Mouse (Mus musculus) cerebellum, adult 9-11 months (tissue): ENCODE results near the gene Tnpo2.
A peak's percentile ranks its signal among the peaks of the same experiment; 100 is the strongest.

Source experiments
- DNase-seq: peaks from one replicate; pipeline ENCODE4 v3.0.0; 2022

Gene Tnpo2

DNA sequence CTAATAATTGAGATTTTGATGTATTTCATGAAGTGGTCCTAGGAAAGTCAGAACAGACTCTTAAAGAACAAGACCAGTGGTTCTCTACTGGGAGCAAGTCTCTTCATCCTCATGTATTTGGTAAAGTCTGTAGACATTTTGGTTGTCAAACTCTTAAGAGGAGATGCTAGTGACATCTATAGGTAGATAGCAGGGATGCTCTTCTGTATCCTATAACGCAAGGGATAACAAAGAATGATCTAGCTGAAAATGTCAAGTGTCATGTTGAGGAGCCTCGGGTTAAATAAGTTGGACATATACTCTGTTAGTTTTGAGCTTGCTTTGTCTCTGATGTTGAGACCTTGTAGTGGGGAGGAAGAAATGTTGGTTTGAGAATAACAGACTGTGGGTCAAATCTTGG lies 8.8 kb upstream of the Tnpo2 start:
- no peak for DNase-seq

DNA sequence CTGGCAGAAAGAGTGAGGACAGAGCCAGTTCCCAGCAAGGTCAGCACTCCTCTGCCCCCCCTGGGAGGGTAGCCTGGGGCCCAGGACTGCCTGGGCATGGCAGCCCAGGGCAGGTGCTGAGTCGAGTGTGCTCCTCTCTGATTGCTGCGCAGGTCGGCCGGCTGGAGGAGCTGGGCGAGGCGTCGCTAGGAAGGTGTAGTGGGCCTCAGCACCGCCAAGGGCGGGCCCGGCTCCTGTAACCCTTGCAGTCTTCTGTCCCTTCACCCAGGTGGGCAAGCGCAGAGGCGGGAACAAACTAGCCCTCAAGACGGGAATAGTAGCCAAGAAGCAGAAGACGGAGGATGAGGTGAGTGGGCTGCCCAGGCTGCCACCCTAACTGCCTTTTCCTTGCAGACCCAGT lies 7.4 kb upstream of the Tnpo2 start:
- DNase-seq = peak; percentile 49

DNA sequence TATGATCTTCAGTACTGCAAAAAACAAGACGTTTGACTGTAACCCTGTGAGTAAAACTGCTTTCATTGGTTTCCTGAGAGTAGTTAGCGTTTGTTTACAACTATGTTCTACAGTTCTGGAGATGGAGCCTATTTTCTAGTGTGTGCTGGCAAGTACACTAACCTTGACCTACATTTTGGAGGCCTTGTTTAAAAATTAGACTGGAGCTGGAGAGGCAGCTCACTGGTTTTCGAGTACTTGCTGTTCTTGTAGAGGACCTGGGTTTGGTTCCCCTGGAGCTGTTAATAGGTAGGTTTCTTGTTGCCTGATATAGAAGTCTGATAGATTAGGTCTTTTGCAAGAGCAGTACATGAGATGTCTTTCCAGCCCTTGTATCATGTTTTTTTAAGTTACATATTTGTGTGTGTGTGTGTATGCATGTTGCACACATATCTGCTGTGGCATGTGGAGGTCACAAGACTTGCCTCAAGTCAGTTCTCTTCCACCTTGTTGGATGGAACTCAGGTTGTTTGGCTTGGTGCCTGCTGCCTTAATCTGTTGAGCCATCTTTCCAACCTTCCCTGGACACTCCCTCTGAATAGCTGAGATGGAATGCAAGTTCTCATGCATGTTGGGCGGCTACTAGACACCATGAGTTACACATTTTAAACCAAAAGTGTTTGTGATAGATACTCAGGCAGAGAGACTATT lies 3.9 kb upstream of the Tnpo2 start:
- no peak for DNase-seq

DNA sequence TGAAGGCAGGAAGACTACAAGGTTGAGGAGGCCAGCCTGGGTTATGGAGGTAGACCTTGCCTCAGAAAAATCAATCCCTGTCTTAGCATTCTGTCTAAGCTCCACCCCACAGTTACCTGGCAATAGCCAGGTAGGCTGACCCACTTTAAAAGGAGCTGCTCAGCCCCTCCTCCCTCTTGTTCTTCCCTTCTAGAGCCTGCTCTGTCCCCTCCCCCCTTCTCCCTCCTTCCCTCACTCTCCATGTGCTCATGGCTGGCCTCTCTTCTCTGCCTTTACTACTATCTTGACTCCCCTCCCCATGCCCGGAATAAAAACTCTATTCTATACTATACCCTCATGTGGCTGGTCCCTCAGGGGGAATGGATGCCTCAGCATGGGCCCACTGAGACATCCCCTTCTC lies 2.8 kb upstream of the Tnpo2 start:
- peak; percentile 48 for DNase-seq

DNA sequence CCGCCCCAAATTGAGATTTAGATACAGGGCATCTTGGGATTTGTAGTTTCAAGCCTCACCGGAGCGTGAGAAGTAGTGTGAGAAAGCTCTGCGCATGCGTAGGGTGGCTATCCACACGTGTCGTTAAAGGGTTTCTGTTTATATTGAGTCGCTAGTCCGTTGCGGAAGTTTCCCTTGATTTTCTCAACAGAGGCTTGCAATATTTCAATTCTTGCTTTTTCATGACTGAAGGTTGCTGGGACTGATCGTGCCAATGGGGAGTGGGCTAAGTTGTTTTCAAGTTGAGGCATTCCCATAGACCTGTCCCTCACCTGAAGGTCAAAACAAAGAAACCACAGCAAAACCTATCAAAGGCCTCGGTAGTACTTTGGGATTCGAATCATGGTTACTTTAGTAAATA lies 2.0 kb upstream of the Tnpo2 start:
- peak; percentile 77 for DNase-seq

DNA sequence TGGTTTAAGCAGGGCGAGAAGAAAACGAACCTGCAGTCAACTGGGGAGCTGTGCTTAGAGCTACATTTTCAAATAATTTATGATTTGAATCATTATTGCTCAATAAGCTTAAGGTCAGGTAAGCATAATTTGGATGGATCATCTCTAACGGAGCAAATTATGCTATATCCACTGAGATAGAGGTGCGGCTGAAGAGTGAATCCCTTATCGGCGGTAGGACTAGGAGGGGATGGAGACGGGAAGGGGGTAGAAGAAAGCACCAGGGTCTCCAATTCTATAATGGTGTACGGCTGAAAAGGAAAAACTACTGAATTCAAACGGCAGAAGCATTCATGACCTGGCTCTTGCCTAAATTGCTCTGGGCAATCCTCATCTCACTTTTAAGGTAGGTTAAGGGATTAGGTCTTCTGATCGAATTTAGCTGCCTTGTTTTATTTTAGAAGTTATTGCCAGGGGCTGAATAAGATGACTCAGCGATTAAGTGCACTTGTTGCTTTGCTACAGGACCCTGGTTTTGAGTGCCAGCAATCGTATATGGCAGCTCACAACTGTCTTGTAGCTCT lies 1.5 kb upstream of the Tnpo2 start:
- peak; percentile 56 for DNase-seq

DNA sequence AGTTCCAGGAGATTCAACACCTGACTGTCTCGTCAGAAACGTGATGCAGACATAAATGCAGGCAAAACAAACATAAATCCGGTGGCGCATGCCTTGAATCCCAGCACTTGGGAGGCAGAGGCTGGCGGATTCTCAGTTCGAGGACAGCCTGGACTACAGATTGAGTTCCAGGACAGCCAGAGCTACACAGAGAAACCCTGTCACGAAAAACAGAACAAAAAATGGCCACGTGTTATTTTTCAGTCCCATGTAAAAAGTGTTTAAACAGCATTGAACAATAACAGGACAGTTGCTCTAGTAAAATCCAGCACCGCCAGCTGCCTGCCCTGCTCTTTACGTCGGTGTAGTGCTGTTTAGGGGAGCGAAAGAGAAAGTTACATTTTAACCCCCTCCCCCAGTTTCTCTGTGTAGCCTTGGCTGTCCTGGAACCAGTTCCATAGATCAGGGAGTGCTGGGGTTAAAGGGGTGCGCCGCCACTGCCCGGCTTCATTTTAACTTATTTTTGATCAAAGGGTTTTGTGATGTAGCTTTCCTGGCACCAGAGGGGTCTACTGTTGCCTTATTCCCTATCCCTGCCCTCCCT lies 896 bp upstream of the Tnpo2 start:
- DNase-seq = peak; percentile 59

DNA sequence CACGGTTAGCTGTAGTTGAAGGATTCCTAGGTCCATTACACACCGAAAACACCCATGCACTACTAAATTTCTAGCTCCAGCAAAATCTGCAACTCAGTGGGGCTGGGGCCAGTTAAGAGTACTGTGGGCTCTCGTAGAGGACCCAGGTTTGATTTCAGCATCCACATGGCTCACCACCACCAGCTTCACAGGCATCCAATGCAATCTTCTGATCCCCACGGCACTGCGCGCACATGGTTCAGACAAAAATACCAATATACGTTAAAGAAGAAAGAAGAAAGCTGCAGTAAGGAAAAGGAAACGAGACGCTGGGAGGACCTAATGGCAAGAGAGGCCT lies 366 bp upstream of the Tnpo2 start:
- no peak for DNase-seq

DNA sequence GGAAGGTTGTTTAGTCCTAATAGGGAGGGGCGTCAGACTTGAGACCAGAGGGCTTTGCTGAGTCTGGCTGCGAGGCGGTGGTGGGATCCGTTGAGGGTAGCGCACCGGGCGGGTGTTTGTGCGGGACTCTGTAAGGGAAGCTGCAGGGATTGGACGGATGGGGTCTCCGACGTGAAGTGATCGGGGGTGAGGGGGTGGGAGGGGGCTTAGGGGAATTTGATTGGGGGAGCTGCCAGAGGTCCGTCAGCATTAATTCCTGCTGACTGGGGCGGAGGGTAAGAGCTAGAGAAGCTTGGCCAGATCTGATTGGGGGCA lies 608 bp downstream of the Tnpo2 start:
- no peak for DNase-seq

DNA sequence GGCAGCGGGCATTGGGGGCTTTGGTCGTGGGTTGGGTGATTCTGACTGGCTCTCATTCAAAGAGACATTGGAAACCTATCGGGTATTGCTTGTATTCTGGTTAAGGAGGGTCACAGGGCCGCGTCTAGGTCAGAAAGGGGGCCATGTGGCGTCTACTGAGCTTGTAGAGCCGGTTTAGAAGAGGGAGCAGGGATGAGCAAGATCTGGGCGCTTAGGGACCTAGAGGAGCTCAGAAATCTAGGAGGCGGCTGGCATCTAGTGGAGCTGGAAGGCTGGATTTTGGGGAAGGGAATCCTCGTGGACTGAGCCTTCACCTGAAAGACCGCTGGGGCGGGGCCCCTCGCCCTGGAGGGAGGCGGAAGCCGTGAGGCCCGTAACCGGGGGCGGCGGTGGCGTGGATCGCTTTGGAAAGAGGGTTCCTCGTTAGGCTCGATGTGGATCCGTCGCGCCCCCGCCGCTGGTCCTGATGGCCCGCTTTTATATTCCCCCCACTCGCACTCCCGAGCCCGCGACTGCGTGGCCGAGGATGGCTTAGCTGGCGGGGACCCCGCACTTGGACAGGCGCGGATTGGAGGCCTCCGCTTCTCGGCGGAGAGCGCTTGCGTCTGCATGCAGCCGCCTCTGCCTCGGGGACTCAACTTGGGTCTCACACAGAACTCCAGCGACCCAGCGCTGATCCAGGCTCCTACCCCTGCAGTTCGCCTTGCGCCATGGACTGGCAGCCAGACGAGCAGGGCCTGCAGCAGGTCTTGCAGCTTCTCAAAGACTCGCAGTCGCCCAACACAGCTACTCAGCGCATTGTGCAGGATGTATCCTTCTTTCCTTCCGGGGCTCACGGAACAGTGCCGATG lies 1.2 kb downstream of the Tnpo2 start:
- DNase-seq = peak; percentile 68

DNA sequence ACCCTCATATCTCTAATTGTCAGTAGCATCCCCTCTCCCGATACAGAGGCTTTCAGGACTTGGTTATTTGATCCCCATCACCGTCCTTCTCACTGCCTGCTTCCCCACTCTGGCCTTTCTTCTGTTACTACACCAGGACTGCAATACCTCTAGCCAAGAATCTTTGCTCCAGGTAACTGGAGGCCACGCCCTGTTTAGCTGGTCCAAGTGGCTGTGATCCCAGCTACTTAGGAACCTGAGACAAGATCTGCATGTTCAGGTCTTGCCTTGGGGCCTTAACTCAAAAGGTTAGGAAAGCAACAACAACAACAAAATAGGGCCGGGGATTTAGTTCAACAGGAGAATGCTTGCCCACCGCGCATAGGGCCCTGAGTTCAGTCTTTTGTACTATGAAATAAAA lies 6.9 kb downstream of the Tnpo2 start:
- DNase-seq = no peak

DNA sequence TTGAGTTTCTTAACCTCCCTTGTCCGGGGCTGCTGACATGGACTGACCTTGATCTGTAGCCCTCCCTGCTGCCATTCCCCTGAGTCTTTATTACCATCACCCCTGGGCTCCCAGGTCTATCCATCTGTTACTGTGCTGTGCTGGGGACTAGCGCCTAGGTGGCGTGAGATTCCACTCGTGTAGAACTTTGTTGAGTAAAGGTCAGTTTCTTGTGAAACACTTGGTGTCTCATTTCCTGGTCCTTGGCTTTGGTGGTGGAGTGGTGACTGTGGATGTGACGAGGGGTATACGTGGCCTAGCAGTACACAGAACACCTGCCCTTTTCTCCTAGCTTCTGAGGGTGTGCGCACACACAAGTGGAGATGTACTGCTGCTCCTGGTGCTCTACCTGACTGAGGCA lies 20.7 kb downstream of the Tnpo2 start:
- no peak for DNase-seq

DNA sequence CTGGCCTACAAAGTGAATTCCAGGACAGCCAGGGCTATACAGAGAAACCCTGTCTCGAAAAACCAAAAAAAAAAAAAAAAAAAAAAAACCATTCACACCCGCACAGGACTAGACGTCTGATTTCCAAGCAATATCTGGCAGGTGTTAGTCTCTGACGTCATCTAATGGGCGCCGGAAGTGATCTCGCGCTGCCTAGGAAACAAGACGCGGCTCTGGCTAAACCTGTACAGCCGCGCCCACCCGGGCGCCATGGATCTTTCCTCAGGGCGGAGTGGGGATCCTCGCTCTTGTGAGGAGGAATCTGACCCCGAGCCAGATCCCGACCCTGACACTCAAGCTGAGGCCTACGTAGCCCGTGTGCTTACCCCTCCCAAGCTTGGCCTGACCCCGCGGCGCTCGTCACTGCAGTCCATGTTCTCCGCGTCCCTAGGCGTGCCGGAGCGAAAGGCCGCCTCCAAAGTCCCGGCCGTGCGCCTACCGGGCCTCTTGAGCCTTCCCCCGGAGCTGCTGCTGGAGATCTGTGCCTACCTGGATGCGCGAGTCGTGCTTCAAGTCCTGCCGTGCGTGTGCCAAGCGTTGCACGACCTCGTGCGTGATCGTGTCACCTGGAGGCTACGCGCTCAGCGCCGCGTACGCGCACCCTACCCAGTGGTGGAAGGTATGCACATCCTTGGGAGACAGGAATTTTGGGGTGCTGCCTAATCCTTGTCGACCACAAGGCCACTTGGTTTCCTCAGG lies 23.3 kb downstream of the Tnpo2 start, which contains the start of gene Fbxw9:
Gene Fbxw9, plus strand, starts transcription at position 177 of the 738 bp plus-strand sequence.
- DNase-seq = peak; percentile 91

DNA sequence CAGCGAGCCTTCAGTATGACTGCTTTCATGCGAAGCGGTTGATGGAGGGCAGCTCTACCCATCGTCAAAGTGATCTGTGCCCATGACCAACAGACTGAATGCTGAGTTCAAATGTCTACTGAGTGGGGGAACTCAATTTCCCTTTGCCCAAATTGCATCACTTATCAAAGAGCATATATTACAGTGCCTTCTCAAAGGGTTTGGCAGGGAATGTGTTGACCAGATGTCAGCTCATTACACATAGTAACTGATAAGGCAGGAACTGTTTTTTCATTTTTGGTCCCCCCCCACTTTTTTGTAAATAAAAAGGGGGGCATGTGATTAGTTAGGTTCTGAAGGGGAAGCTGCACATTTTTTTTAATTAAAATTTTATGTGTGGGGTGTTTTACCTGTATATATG lies 25.9 kb downstream of the Tnpo2 start:
- no peak for DNase-seq

DNA sequence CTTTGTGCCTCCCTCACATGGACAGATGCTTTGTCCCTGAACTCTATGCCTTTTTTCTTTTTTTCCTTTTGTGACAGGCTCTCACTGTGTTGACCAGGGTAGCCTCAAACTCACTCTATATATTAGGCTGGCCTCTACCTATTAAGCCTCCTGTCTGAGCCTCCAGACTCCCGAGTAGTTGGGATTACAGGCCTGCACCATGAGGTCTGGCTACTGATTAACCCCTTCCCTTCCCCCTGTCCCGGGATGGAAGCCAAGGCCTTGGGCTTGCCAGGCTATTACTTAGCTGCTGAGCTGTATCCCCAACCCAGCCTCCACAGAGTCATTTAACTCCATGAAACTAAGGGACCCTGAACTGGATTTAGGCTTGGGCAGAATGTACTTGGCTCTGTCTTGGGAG lies 28.5 kb downstream of the Tnpo2 start:
- DNase-seq = no peak

DNA sequence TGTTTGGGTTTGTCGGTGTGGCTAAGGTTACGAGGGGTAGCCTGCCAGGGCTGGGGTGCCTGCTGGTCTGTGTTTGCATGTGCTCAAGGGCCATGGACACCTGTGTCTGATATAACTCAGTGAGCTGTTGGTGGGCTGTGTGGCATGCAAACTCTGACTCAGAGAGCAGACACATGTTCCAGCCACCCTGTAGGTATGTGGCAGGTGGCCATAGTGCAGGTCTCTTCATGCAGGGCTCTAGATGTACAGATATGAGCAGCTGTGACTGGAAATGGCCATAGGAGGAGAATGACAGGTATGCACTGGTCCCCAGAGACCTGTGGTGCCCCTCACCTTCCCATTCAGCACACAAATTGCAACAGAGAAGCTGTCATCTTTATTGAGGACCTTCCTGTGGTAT lies 30.4 kb downstream of the Tnpo2 start:
- no peak for DNase-seq

DNA sequence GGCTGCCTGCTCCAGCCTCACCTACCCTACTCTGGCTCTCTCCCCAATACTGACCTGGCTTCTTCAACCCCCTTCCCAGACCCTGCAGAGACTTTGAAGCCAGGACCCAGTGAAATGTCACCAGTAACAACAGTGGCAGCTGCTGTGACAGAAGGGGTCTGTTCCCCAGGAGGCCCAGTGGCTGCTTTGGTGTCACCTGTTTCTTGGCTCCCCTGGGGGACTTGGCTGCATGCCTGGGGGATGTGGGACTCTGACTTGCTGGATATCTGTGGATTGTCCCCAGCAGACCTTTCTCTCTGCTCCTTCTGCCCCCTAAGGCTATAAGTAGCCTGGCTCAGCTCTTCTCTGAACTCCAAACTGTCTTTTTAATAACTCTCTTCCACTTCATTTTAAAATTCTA lies 31.3 kb downstream of the Tnpo2 start, which contains the start of gene Gm5741:
Gene Gm5741, minus strand, starts transcription at position 1 of the 400 bp plus-strand sequence.
- DNase-seq = no peak

DNA sequence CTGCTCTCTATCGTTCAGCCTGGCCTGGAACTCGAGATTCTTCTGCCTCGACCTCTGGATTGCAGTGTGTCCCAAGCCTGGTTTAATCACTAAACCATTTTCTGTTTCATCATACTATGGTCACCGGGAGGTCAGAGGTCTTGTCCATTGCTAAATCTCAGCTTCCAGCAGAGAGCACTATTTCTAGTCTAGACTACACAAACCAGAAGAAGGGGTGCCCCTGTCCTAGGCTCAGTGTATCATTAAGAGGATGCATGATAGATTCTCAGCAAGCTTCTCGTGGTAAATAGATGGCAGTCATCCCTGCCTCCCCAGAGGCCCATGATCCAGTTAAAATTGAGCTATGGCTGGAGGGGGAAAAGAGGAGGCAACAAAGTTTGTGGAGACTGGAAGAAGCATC lies 34.3 kb downstream of the Tnpo2 start:
- DNase-seq = no peak

DNA sequence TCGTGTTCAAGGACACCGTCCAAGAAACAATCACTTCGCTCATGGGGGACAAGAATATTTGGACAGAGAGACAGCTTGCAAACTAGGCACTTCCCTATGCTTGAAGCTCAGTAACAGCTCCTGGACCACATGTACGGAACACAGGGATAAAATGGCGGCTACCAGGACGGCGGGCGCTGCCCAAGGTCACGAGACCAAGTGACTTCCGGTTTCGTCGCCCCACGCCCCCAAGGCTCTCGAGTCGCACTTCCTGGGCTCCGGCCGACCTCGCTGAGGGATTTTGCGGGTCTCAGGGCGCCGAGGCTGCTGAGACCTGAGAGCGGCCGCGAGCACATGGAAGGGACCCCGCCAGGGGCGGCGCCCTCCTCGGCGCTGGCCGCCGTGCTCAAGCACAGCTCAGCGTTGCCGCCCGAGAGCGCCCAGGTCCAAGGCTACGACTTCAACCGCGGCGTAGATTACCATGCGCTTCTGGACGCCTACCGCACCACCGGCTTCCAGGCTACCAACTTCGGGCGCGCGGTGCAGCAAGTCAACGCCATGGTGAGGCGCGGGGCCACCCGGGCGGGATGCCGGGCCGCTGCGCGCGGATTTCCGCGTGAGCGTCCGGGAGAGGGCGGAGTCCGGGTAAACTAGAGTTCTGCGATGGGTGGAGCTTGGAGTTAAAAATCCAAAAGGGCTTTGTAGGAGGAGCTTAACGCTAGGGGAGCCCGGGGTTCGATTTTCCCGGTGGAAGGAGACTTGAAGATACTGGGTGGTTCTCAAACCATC lies 35.0 kb downstream of the Tnpo2 start, which contains the start of gene Dhps:
Gene Dhps, plus strand, starts transcription at position 244 of the 768 bp plus-strand sequence.
- DNase-seq = peak; percentile 92

DNA sequence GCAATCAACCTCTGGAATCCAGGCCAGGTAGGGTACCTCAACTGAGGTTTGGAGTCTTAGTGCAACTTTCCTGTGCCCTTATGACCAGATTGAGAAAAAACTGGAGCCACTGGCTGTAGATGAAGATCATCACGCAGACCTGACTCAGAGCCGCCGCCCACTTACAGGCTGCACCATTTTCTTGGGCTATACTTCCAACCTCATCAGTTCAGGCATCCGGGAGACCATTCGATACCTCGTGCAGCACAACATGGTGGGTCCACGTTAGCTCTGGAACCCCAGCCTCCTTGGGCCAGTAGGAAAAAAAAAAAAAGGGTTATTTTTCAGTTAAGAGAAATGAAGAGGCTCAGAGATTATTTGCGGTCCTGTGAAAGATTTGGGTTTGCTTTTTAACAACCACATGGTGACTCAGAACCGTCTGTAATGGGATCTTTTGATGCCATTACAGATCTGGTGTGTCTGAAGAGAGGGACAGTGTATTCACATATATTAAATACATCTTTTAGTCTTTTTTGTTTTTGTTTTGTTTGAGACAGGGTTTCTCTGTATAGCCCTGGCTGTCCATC lies 35.7 kb downstream of the Tnpo2 start:
- DNase-seq = no peak

DNA sequence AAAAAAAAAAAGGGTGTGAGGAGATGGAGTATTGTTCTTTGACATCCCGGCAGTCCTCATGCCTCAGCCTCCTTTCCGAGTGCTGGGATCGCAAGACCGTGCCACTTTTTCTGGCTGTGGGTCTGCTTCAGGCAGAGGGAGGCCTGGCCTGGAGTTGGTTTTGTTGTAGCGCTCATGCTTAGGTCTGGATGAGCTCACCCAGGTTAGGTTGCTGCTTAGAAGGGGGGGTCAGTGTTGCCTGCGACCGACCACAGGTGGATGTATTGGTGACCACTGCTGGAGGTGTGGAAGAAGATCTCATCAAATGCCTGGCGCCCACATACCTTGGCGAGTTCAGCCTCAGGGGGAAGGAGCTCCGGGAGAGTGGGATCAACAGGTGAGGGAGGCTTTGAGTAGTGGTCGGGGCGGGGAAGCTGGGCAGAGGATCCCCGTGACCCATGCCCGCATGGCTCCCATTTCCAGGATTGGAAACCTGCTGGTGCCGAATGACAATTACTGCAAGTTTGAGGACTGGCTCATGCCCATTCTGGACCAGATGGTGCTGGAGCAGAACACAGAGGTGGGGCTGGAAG lies 36.4 kb downstream of the Tnpo2 start:
- DNase-seq = no peak

DNA sequence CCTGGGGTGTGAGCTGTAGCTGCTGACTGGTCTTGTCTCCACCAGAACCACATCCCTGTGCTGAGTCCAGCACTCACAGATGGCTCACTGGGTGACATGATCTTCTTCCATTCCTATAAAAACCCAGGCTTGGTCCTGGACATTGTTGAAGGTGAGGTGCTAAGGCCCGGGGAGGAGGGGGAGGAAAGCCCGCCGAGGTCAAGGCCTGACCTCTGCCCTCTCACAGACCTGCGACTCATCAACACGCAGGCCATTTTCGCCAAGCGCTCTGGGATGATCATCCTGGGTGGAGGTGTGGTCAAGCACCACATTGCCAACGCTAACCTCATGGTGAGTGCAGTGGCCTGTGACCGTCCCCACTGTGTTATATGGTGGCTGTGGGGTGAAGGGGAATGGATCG lies 37.5 kb downstream of the Tnpo2 start:
- no peak for DNase-seq
